Mouse (Mus musculus): ENCODE data around the gene Sarm1.
"Not testable (repeated sequence)": the region's sequence is repeated elsewhere in the genome, so short reads cannot be mapped to it uniquely, and the experiment has no call there.

Gene Sarm1

GRCm38 (mm10) chr11:78497544-78498522, at the start of gene Sarm1:
Gene Sarm1 (minus strand): TSS chr11:78497754.
- DNase-seq, result peak; percentile 95

- no peak for DNase-seq
These were observed 47.6 kb upstream of the Sarm1 start for GRCm38 (mm10) chr11:78545181-78545580.

GRCm38 (mm10) chr11:78544449-78545111, 47.0 kb upstream of the Sarm1 start:
- DNase-seq, result no peak

GRCm38 (mm10) chr11:78540358-78540757, 42.8 kb upstream of the Sarm1 start:
- DNase-seq, result peak; percentile 68 to 73

- DNase-seq, result no peak
These were observed 39.1 kb upstream of the Sarm1 start for GRCm38 (mm10) chr11:78536690-78537084.

GRCm38 (mm10) chr11:78536080-78536689, 38.6 kb upstream of the Sarm1 start, which contains the start of the genes Tnfaip1 and Ift20:
Gene Tnfaip1 (minus strand): TSS chr11:78536332.
Gene Ift20 (plus strand): TSS chr11:78536361.
- DNase-seq, result peak; percentile 99 to 100

- DNase-seq, result peak; percentile 63 to 85
These were observed 38.0 kb upstream of the Sarm1 start for GRCm38 (mm10) chr11:78535376-78536079.

- no peak for DNase-seq
These were observed 37.0 kb upstream of the Sarm1 start for GRCm38 (mm10) chr11:78534516-78534915.

- not testable (repeated sequence) for DNase-seq
These were observed 34.0 kb upstream of the Sarm1 start for GRCm38 (mm10) chr11:78531515-78531914.

- DNase-seq, result peak in 1 of 2 experiments; percentile 33
These were observed 33.5 kb upstream of the Sarm1 start for GRCm38 (mm10) chr11:78531046-78531445.

- no peak for DNase-seq
These were observed 32.4 kb upstream of the Sarm1 start for GRCm38 (mm10) chr11:78530001-78530400.

- no peak for DNase-seq
These were observed 31.2 kb upstream of the Sarm1 start for GRCm38 (mm10) chr11:78528714-78529113.

GRCm38 (mm10) chr11:78524838-78525237, 27.3 kb upstream of the Sarm1 start:
- peak; percentile 60 to 72 for DNase-seq

- peak; percentile 75 to 84 for DNase-seq
These were observed 25.8 kb upstream of the Sarm1 start for GRCm38 (mm10) chr11:78523241-78523955.

- DNase-seq, result peak; percentile 44 to 51
These were observed 25.0 kb upstream of the Sarm1 start for GRCm38 (mm10) chr11:78522481-78522997.

- no peak for DNase-seq
These were observed 24.3 kb upstream of the Sarm1 start for GRCm38 (mm10) chr11:78521880-78522279.

GRCm38 (mm10) chr11:78518931-78519330, 21.4 kb upstream of the Sarm1 start:
- no peak for DNase-seq

GRCm38 (mm10) chr11:78515549-78516325, 18.2 kb upstream of the Sarm1 start:
- DNase-seq, result no peak

- no peak for DNase-seq
These were observed 15.7 kb upstream of the Sarm1 start for GRCm38 (mm10) chr11:78513106-78513790.
